Mouse (Mus musculus): Measurements from ENCODE around the gene Ube2r2.

DNA sequence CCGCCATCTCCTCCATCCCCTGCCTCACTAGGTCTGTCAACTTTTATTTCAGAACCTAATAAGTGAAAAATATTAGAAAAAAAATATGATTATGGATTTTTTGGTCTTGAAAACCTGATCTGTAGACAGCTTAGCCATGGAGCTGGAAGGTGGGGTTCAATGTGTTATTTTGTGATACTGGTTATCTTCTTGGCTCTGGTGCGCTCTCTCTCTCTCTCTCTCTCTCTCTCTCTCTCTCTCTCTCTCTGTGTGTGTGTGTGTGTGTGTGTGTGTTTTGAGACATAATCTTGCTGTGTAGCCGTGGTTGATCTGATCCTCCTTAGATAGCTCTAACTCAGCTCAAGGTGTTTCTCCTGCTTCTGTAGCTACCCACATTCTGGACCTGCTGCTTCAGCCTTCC lies 5.7 kb upstream of the Ube2r2 start:
- TF ChIP-seq CTCF (IDR thresholded peaks at IDR 0.05; ENCODE audit: low read depth, low read length) (no peak), POLR2A (IDR thresholded peaks at IDR 0.05; ENCODE audit: borderline replicate concordance, low read depth, low read length) (no peak)
